25 mouse cellular contexts compared by ENCODE assay signal in genomic region chr13:22990214-22990891, GRCm38 (mm10). TPM values are rescaled to one million over a fixed set of nuclear protein-coding genes. Genes with fewer than 3 reads are reported as not detected.
"Had no signal": no experiment of that assay in that cellular context is flagged by ENCODE, and none has a peak within 500 bp of the region (broad histone marks: within the 10 kb centered on the region; RNA-seq: fewer than 3 reads in every experiment).

No protein-coding gene starts in this region.

- H3K4me1 ChIP-seq: limb, embryonic 10.5 days; limb, embryonic 13.5 days; liver, embryonic 12.5 days; liver, embryonic 15.5 days; midbrain, embryonic 12.5 days; midbrain, embryonic 15.5 days; neural tube, embryonic 12.5 days; neural tube, embryonic 15.5 days; stomach, embryonic 15.5 days had no signal

- H3K9me3 ChIP-seq: limb, embryonic 10.5 days; limb, embryonic 13.5 days; liver, embryonic 15.5 days; midbrain, embryonic 12.5 days; midbrain, embryonic 15.5 days; neural tube, embryonic 15.5 days; stomach, embryonic 15.5 days had no signal

- ATAC-seq: inflammation-experienced regulatory T-cells, adult 6 months; intestine, embryonic 16.5 days; liver, embryonic 12.5 days; midbrain, embryonic 15.5 days had no signal

- H3K4me3 ChIP-seq: layer of hippocampus, adult 2 months; limb, embryonic 10.5 days; limb, embryonic 13.5 days; liver, embryonic 12.5 days; liver, embryonic 15.5 days; midbrain, embryonic 12.5 days; midbrain, embryonic 15.5 days; neural tube, embryonic 12.5 days; neural tube, embryonic 15.5 days; stomach, embryonic 15.5 days had no signal

- H3K27me3 ChIP-seq: limb, embryonic 13.5 days; liver, embryonic 12.5 days; liver, embryonic 15.5 days; midbrain, embryonic 12.5 days; midbrain, embryonic 15.5 days; neural tube, embryonic 12.5 days; neural tube, embryonic 15.5 days; stomach, embryonic 15.5 days had no signal

- H3K4me2 ChIP-seq: limb, embryonic 13.5 days; liver, embryonic 12.5 days; liver, embryonic 15.5 days; midbrain, embryonic 12.5 days; midbrain, embryonic 15.5 days; neural tube, embryonic 12.5 days; neural tube, embryonic 15.5 days; stomach, embryonic 15.5 days had no signal

- DNase-seq: kidney, adult 2 months; kidney, postnatal 25 days; layer of hippocampus, adult 9-11 months; liver; retina, postnatal 1 day; right cerebral cortex, postnatal 25 days; spleen, adult 18-20 months; thymus, adult 18-20 months; thymus, postnatal 36 days had no signal

- H3K36me3 ChIP-seq: limb, embryonic 10.5 days; limb, embryonic 13.5 days; liver, embryonic 12.5 days; liver, embryonic 15.5 days; midbrain, embryonic 12.5 days; midbrain, embryonic 15.5 days; neural tube, embryonic 12.5 days; neural tube, embryonic 15.5 days; stomach, embryonic 15.5 days had no signal

- H3K9ac ChIP-seq: limb, embryonic 13.5 days; liver, embryonic 12.5 days; liver, embryonic 15.5 days; midbrain, embryonic 12.5 days; midbrain, embryonic 15.5 days; neural tube, embryonic 12.5 days; neural tube, embryonic 15.5 days; stomach, embryonic 15.5 days had no signal

- H3K27ac ChIP-seq: kidney, postnatal 0 days; layer of hippocampus, adult 2 months; limb, embryonic 10.5 days; limb, embryonic 13.5 days; liver, embryonic 12.5 days; liver, embryonic 15.5 days; midbrain, embryonic 12.5 days; midbrain, embryonic 15.5 days; neural tube, embryonic 12.5 days; neural tube, embryonic 15.5 days; stomach, embryonic 15.5 days had no signal

RNA-seq across cellular contexts. Expression of gene Vmn1r213, which starts 17.1 kb away (rescaled TPM):
- polyA plus RNA-seq: inflammation-experienced regulatory T-cells, adult 6 months; intestine, embryonic 16.5 days; kidney, adult 2 months; kidney, embryonic 14.5 days; kidney, postnatal 0 days; large intestine, adult 2 months; limb, embryonic 10.5 days; limb, embryonic 13.5 days; liver, embryonic 12.5 days; liver, embryonic 15.5 days; midbrain, embryonic 12.5 days; midbrain, embryonic 15.5 days; neural tube, embryonic 12.5 days; neural tube, embryonic 15.5 days; stomach, embryonic 15.5 days; urinary bladder, adult 2 months had no signal

RNA-seq across cellular contexts. Expression of gene Vmn1r214, which starts 39.9 kb away (rescaled TPM):
- polyA plus RNA-seq: intestine, embryonic 16.5 days; kidney, adult 2 months; kidney, embryonic 14.5 days; kidney, postnatal 0 days; large intestine, adult 2 months; limb, embryonic 10.5 days; limb, embryonic 13.5 days; liver, embryonic 12.5 days; liver, embryonic 15.5 days; midbrain, embryonic 12.5 days; midbrain, embryonic 15.5 days; neural tube, embryonic 12.5 days; neural tube, embryonic 15.5 days; stomach, embryonic 15.5 days; urinary bladder, adult 2 months had no signal
